Mouse (Mus musculus): ENCODE measurements around the gene Tpk1. TPM values are rescaled to one million over a fixed set of nuclear protein-coding genes. Genes with fewer than 3 reads are reported as not detected.
"Not testable (repeated sequence)": the region's sequence is repeated elsewhere in the genome, so short reads cannot be mapped to it uniquely, and the experiment has no call there.

Tpk1 gene
- total and polyA plus RNA-seq, 3 experiments, result 3.5 to 12.6 TPM; not detected in 1

- TF ChIP-seq HCFC1 (IDR thresholded peaks at IDR 0.05; ENCODE audit: low read depth, low read length) (no peak), MAX (IDR thresholded peaks at IDR 0.05; ENCODE audit: low read length) (no peak)
Observed at GRCm38 (mm10) chr6:43636980-43637638, 29.0 kb downstream of the Tpk1 start (continued).

GRCm38 (mm10) chr6:43633308-43633963, 32.6 kb downstream of the Tpk1 start:
- H3K27ac ChIP-seq (ENCODE audit: control insufficient read depth, low read depth, low read length), result no peak overlapping the region

GRCm38 (mm10) chr6:43632871-43633270, 33.2 kb downstream of the Tpk1 start:
- TF ChIP-seq E2F4 (IDR thresholded peaks at IDR 0.05; ENCODE audit: borderline replicate concordance, low read depth, low read length) (no peak), ZNF384 (IDR thresholded peaks at IDR 0.05; ENCODE audit: low read depth, low read length) (no peak), USF2 (IDR thresholded peaks at IDR 0.05; ENCODE audit: borderline replicate concordance in 1 of 2, insufficient read depth in 1 of 2, low read depth in 1 of 2, low read length in 2 of 2) (no peak), CTCF (IDR thresholded peaks at IDR 0.05 in 2 of 3, conservative IDR thresholded peaks at IDR 0.05 in 1 of 3; ENCODE audit: control insufficient read depth in 1 of 3, insufficient read depth in 1 of 3, low read depth in 2 of 3, low read length in 3 of 3, poor library complexity in 1 of 3, severe bottlenecking in 1 of 3) (no peak), ZMIZ1 (IDR thresholded peaks at IDR 0.05; ENCODE audit: low read depth, low read length) (no peak), RCOR1 (IDR thresholded peaks at IDR 0.05; ENCODE audit: low read depth, low read length) (no peak), MAZ (IDR thresholded peaks at IDR 0.05; ENCODE audit: low read depth, low read length) (no peak), TAL1 (IDR thresholded peaks at IDR 0.05; ENCODE audit: low read length) (no peak), MEF2A (IDR thresholded peaks at IDR 0.05; ENCODE audit: extremely low read depth, insufficient replicate concordance, low read depth, low read length, poor library complexity, severe bottlenecking) (no peak)
- Histone ChIP-seq H3K27me3 (ENCODE audit: control insufficient read depth in 1 of 2, insufficient read depth in 2 of 2, low read length in 2 of 2) (no peaks in the 10 kb centered on the region), H3K36me3 (ENCODE audit: control insufficient read depth in 1 of 2, insufficient read depth in 2 of 2, low read length in 2 of 2) (no peaks in the 10 kb centered on the region), H3K27ac (ENCODE audit: control insufficient read depth, low read depth, low read length) (no peak overlapping the region), H3K9ac (ENCODE audit: control insufficient read depth, low read depth, low read length, poor library complexity, severe bottlenecking) (no peak overlapping the region), H3K79me2 (ENCODE audit: control insufficient read depth, insufficient read depth, low read length, poor library complexity) (no peaks in the 10 kb centered on the region), H3K4me1 (ENCODE audit: control insufficient read depth in 1 of 2, insufficient read depth in 2 of 2, low read length in 2 of 2) (no peaks in the 10 kb centered on the region), H3K9me3 (replicated peaks; ENCODE audit: insufficient read depth, low read length) (no peaks in the 10 kb centered on the region), H3K4me3 (ENCODE audit: control insufficient read depth in 1 of 2, insufficient read depth in 1 of 2, low read depth in 2 of 2, low read length in 2 of 2) (no peak overlapping the region)
- no peak for DNase-seq (ENCODE audit: low read depth, low spot score)

More at GRCm38 (mm10) chr6:43633308-43633963, 32.6 kb downstream of the Tpk1 start:
- TF ChIP-seq MAFK (IDR thresholded peaks at IDR 0.05; ENCODE audit: borderline replicate concordance, low read depth, low read length), result 0 out of 2 replicates have a peak, but pooled peaks have one; percentile 46
- TF ChIP-seq POLR2AphosphoS2 (IDR thresholded peaks at IDR 0.05; ENCODE audit: low read length), result no peak
- no peak for TF ChIP-seq CTCF (IDR thresholded peaks at IDR 0.05 in 2 of 3, conservative IDR thresholded peaks at IDR 0.05 in 1 of 3; ENCODE audit: control insufficient read depth in 1 of 3, insufficient read depth in 1 of 3, low read depth in 2 of 3, low read length in 3 of 3, poor library complexity in 1 of 3, severe bottlenecking in 1 of 3)
- no peak for TF ChIP-seq KAT2A (conservative IDR thresholded peaks at IDR 0.05; ENCODE audit: low read depth, low read length)
- no peak for TF ChIP-seq ETS1 (IDR thresholded peaks at IDR 0.05; ENCODE audit: low read depth, low read length)
- no peaks in the 10 kb centered on the region for H3K27me3 ChIP-seq (ENCODE audit: control insufficient read depth in 1 of 2, insufficient read depth in 2 of 2, low read length in 2 of 2)
- no peaks in the 10 kb centered on the region for H3K36me3 ChIP-seq (ENCODE audit: control insufficient read depth in 1 of 2, insufficient read depth in 2 of 2, low read length in 2 of 2)
- no peaks in the 10 kb centered on the region for H3K79me2 ChIP-seq (ENCODE audit: control insufficient read depth, insufficient read depth, low read length, poor library complexity)
- no peaks in the 10 kb centered on the region for H3K4me1 ChIP-seq (ENCODE audit: control insufficient read depth in 1 of 2, insufficient read depth in 2 of 2, low read length in 2 of 2)
- no peaks in the 10 kb centered on the region for H3K9me3 ChIP-seq (replicated peaks; ENCODE audit: insufficient read depth, low read length)
- DNase-seq (ENCODE audit: low read depth, low spot score), result no peak
- H3K4me3 ChIP-seq (ENCODE audit: control insufficient read depth in 1 of 2, insufficient read depth in 1 of 2, low read depth in 2 of 2, low read length in 2 of 2), result no peak overlapping the region
- no peak overlapping the region for H3K9ac ChIP-seq (ENCODE audit: control insufficient read depth, low read depth, low read length, poor library complexity, severe bottlenecking)

- not testable (repeated sequence) for H3K9ac ChIP-seq (ENCODE audit: control insufficient read depth, low read depth, low read length, poor library complexity, severe bottlenecking); H3K9me3 ChIP-seq (replicated peaks; ENCODE audit: insufficient read depth, low read length)
Observed at GRCm38 (mm10) chr6:43623448-43623847, 42.6 kb downstream of the Tpk1 start.

More at GRCm38 (mm10) chr6:43623448-43623847, 42.6 kb downstream of the Tpk1 start:
- not testable (repeated sequence) for H3K27me3 ChIP-seq (ENCODE audit: control insufficient read depth in 1 of 2, insufficient read depth in 2 of 2, low read length in 2 of 2); H3K79me2 ChIP-seq (ENCODE audit: control insufficient read depth, insufficient read depth, low read length, poor library complexity); H3K36me3 ChIP-seq (ENCODE audit: control insufficient read depth in 1 of 2, insufficient read depth in 2 of 2, low read length in 2 of 2); H3K27ac ChIP-seq (ENCODE audit: control insufficient read depth, low read depth, low read length); DNase-seq (ENCODE audit: low read depth, low spot score); H3K4me3 ChIP-seq (ENCODE audit: control insufficient read depth in 1 of 2, insufficient read depth in 1 of 2, low read depth in 2 of 2, low read length in 2 of 2); H3K4me1 ChIP-seq (ENCODE audit: control insufficient read depth in 1 of 2, insufficient read depth in 2 of 2, low read length in 2 of 2)
